Mouse (Mus musculus): ENCODE data around the gene AA467197. TPM values are rescaled to one million over a fixed set of nuclear protein-coding genes. Genes with fewer than 3 reads are reported as not detected.

The AA467197 gene
- total and polyA plus RNA-seq, 2 experiments from 2014 or later: 1.4 TPM; not detected in 1

GRCm38 (mm10) chr2:122621337-122622110 is 15.3 kb upstream of the AA467197 start:
- ATAC-seq (no peak), DNase-seq (no peak)
- Histone ChIP-seq H3K27me3 (ENCODE audit: insufficient read depth, low read length) (no peaks in the 10 kb centered on the region), H3K4me1 (ENCODE audit: insufficient read depth) (no peaks in the 10 kb centered on the region), H3K4me2 (ENCODE audit: low read depth) (no peak overlapping the region), H3K4me3 (ENCODE audit: low read depth, low read length) (no peak overlapping the region), H3K9ac (no peak overlapping the region), H3K36me3 (ENCODE audit: insufficient read depth) (no peaks in the 10 kb centered on the region), H3K27ac (ENCODE audit: low read depth, low read length) (no peak overlapping the region), H3K9me3 (ENCODE audit: low read length) (no peaks in the 10 kb centered on the region)
- WGBS: 85% methylated on average over 9 of the region's 9 CpGs
- TF ChIP-seq CTCF (IDR thresholded peaks at IDR 0.05; ENCODE audit: low read depth): no peak

GRCm38 (mm10) chr2:122625930-122626329 is 10.9 kb upstream of the AA467197 start:
- H3K9ac ChIP-seq: no peak overlapping the region
- no peaks in the 10 kb centered on the region for H3K27me3 ChIP-seq (ENCODE audit: insufficient read depth, low read length)
- DNase-seq (no peak), ATAC-seq (no peak)
- no peak for TF ChIP-seq CTCF (IDR thresholded peaks at IDR 0.05; ENCODE audit: low read depth)
- H3K27ac ChIP-seq (ENCODE audit: low read depth, low read length): no peak overlapping the region
- H3K9me3 ChIP-seq (ENCODE audit: low read length): no peaks in the 10 kb centered on the region
- WGBS: 62% methylated on average over 7 of the region's 7 CpGs
- no peak overlapping the region for H3K4me2 ChIP-seq (ENCODE audit: low read depth)
- H3K4me3 ChIP-seq (ENCODE audit: low read depth, low read length): no peak overlapping the region
- no peaks in the 10 kb centered on the region for H3K36me3 ChIP-seq (ENCODE audit: insufficient read depth)
- H3K4me1 ChIP-seq (ENCODE audit: insufficient read depth): no peaks in the 10 kb centered on the region

GRCm38 (mm10) chr2:122628976-122629375 is 7.8 kb upstream of the AA467197 start:
- peak; percentile 87 for TF ChIP-seq CTCF (IDR thresholded peaks at IDR 0.05; ENCODE audit: low read depth)
- ATAC-seq: no peak
- H3K36me3 ChIP-seq (ENCODE audit: insufficient read depth): peaks cover 15% of the 10 kb centered on the region
- no peaks in the 10 kb centered on the region for H3K27me3 ChIP-seq (ENCODE audit: insufficient read depth, low read length)
- WGBS: 0% methylated on average over 7 of the region's 7 CpGs
- no peaks in the 10 kb centered on the region for H3K4me1 ChIP-seq (ENCODE audit: insufficient read depth)
- H3K4me2 ChIP-seq (ENCODE audit: low read depth): peak overlapping the region; percentile 17; the same call in 1 of the 2 replicates
- H3K4me3 ChIP-seq (ENCODE audit: low read depth, low read length): no peak overlapping the region
- DNase-seq: peak; percentile 92
- H3K9ac ChIP-seq: no peak overlapping the region
- no peak overlapping the region for H3K27ac ChIP-seq (ENCODE audit: low read depth, low read length)
- no peaks in the 10 kb centered on the region for H3K9me3 ChIP-seq (ENCODE audit: low read length)

- H3K27ac ChIP-seq (ENCODE audit: low read depth, low read length): no peak overlapping the region
- no peaks in the 10 kb centered on the region for H3K9me3 ChIP-seq (ENCODE audit: low read length)
- peak overlapping the region; percentile 97 for H3K4me2 ChIP-seq (ENCODE audit: low read depth)
- no peaks in the 10 kb centered on the region for H3K4me1 ChIP-seq (ENCODE audit: insufficient read depth)
- peaks cover 18% of the 10 kb centered on the region for H3K36me3 ChIP-seq (ENCODE audit: insufficient read depth)
- 63% methylated on average over 6 of the region's 6 CpGs for WGBS
- TF ChIP-seq CTCF (IDR thresholded peaks at IDR 0.05; ENCODE audit: low read depth): no peak
- no peaks in the 10 kb centered on the region for H3K27me3 ChIP-seq (ENCODE audit: insufficient read depth, low read length)
- ATAC-seq (no peak), DNase-seq (no peak)
- H3K4me3 ChIP-seq (ENCODE audit: low read depth, low read length): peak overlapping the region; percentile 68
- peak overlapping the region; percentile 68 for H3K9ac ChIP-seq
These were observed 6.9 kb upstream of the AA467197 start for GRCm38 (mm10) chr2:122629871-122630270.

GRCm38 (mm10) chr2:122630465-122631225 is 6.1 kb upstream of the AA467197 start:
- Histone ChIP-seq H3K27me3 (ENCODE audit: insufficient read depth, low read length) (no peaks in the 10 kb centered on the region), H3K9me3 (ENCODE audit: low read length) (no peaks in the 10 kb centered on the region), H3K9ac (peak overlapping the region; percentile 68), H3K27ac (ENCODE audit: low read depth, low read length) (peak overlapping the region; percentile 76), H3K4me1 (ENCODE audit: insufficient read depth) (no peaks in the 10 kb centered on the region), H3K4me3 (ENCODE audit: low read depth, low read length) (peak overlapping the region; percentile 68), H3K4me2 (ENCODE audit: low read depth) (peak overlapping the region; percentile 97), H3K36me3 (ENCODE audit: insufficient read depth) (peaks cover 18% of the 10 kb centered on the region)
- TF ChIP-seq CTCF (IDR thresholded peaks at IDR 0.05; ENCODE audit: low read depth): no peak; the same call in 1 of the 2 replicates
- ATAC-seq: peak; percentile 90
- peak; percentile 94 for DNase-seq
- WGBS: under 1% methylated on average over 71 of the region's 75 CpGs

GRCm38 (mm10) chr2:122631226-122631801 is 5.5 kb upstream of the AA467197 start:
- H3K4me2 ChIP-seq (ENCODE audit: low read depth): peak overlapping the region; percentile 97
- peak overlapping the region; percentile 76; the same call in 1 of the 2 replicates for H3K27ac ChIP-seq (ENCODE audit: low read depth, low read length)
- TF ChIP-seq CTCF (IDR thresholded peaks at IDR 0.05; ENCODE audit: low read depth): no peak
- H3K9ac ChIP-seq: peak overlapping the region; percentile 68
- no peaks in the 10 kb centered on the region for H3K9me3 ChIP-seq (ENCODE audit: low read length)
- peaks cover 18% of the 10 kb centered on the region for H3K36me3 ChIP-seq (ENCODE audit: insufficient read depth)
- DNase-seq (no peak), ATAC-seq (peak; percentile 30; the same call in 1 of the 2 replicates)
- no peaks in the 10 kb centered on the region for H3K4me1 ChIP-seq (ENCODE audit: insufficient read depth)
- WGBS: 4% methylated on average over 53 of the region's 53 CpGs
- peak overlapping the region; percentile 68 for H3K4me3 ChIP-seq (ENCODE audit: low read depth, low read length)
- H3K27me3 ChIP-seq (ENCODE audit: insufficient read depth, low read length): no peaks in the 10 kb centered on the region

All from forebrain, postnatal 0 days (tissue).